Mouse (Mus musculus): Measurements from ENCODE around the gene Tbxas1. TPM values are rescaled to one million over a fixed set of nuclear protein-coding genes. Genes with fewer than 3 reads are reported as not detected.

Gene Tbxas1
- total RNA-seq, 2 experiments from 2014 or later: 2.8 TPM

DNA sequence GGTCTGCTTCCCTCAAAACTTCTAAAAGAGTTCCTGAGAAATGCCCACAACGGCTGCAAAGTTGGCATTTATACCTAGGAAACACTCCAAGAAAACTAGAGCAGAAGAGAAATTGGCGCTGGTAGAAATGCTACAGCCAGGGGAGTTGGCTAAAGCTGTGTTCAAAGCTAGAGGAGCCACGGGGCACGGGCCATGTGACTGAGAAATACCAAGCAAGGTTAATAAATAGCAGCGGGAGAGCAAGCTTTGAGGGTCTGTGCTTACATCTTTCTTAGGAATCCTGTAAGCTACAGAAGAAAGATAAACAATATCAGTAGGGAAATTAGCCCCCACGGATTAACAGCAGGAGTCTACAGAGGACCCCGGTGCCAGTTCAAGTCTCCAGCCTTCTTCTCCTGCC is 107.9 kb downstream of the Tbxas1 start:
- Histone ChIP-seq H3K4me3 (no peak overlapping the region), H3K27ac (peak overlapping the region; percentile 69; the same call in 1 of the 2 replicates)
- TF ChIP-seq CTCF (conservative IDR thresholded peaks at IDR 0.05): no peak
- no peak for DNase-seq (ENCODE audit: low spot score in 2 of 2)

DNA sequence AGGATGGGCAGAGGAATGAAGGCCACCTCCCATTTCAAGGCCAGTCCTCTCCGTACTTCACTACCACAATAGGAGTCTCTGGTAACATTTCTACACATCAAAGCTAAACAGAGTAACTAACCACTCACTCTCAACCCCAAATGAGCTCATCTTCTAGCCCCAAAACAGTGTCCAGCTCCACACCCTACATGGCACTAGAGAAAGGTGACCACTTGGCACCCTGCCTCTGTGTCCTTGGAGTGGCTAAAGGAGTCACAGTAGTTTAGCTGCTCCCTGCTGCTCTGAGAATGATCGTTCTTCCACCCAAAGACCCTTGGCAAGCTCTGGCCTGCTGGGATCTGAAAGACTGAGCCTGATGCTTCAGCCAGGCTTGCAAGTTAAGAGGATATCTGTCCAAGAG is 109.4 kb downstream of the Tbxas1 start:
- H3K27ac ChIP-seq: no peak overlapping the region
- no peak for DNase-seq (ENCODE audit: low spot score in 2 of 2)
- H3K4me3 ChIP-seq: no peak overlapping the region
- TF ChIP-seq CTCF (conservative IDR thresholded peaks at IDR 0.05): no peak

- no peak for DNase-seq (ENCODE audit: low spot score in 2 of 2)
- no peak overlapping the region for H3K27ac ChIP-seq
- H3K4me3 ChIP-seq: no peak overlapping the region
- no peak for TF ChIP-seq CTCF (conservative IDR thresholded peaks at IDR 0.05)
Observed at GRCm38 (mm10) chr6:38986641-38987040, 111.4 kb downstream of the Tbxas1 start.

- Histone ChIP-seq H3K4me3 (no peak overlapping the region), H3K27ac (no peak overlapping the region)
- DNase-seq (ENCODE audit: low spot score in 2 of 2): no peak
- no peak for TF ChIP-seq CTCF (conservative IDR thresholded peaks at IDR 0.05)
Observed at GRCm38 (mm10) chr6:38992016-38992415, 116.8 kb downstream of the Tbxas1 start.

DNA sequence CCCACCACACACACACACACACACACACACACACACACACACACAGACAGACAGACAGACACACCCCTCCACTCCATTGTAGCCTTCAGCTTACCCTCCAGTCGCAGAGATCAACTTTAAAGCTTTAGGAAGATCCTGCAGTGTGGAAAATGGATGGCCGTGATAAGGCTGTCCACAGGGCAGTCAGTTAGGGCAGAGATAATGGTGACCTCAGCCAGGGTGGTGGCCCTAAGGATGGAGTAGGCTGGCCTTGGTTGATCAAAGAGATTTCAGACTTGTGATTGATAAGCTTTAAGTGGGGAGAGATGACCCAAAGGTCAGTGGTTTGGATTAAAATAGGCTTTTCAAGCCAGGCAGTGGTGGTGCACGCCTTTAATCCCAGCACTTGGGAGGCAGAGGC is 120.6 kb downstream of the Tbxas1 start:
- Histone ChIP-seq H3K4me3 (no peak overlapping the region), H3K27ac (no peak overlapping the region)
- no peak for DNase-seq (ENCODE audit: low spot score in 2 of 2)
- no peak for TF ChIP-seq CTCF (conservative IDR thresholded peaks at IDR 0.05)

DNA sequence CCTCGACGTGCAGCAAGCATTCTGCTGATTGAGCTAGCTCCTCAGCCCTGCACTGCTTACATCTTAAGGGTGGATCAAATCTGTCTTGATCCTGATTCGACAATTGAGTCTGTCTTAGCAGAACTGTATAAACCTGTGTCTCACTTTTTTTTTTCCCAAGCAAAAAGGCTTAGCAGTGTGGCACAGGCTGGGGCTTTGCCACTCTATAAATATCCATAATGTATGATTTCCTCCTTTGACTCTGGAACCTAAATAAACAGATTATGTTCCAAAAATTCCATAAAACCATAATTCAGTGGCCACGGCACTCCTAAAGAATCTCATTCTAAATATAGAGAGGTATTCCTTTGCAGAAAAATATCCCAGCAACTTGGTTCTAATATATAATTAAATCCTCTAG is 122.6 kb downstream of the Tbxas1 start:
- Histone ChIP-seq H3K4me3 (no peak overlapping the region), H3K27ac (no peak overlapping the region)
- DNase-seq (ENCODE audit: low spot score in 2 of 2): no peak
- TF ChIP-seq CTCF (conservative IDR thresholded peaks at IDR 0.05): no peak

GRCm38 (mm10) chr6:39003126-39003525 is 127.9 kb downstream of the Tbxas1 start:
- DNase-seq (ENCODE audit: low spot score in 2 of 2): no peak
- no peak overlapping the region for H3K27ac ChIP-seq
- TF ChIP-seq CTCF (conservative IDR thresholded peaks at IDR 0.05): no peak
- no peak overlapping the region for H3K4me3 ChIP-seq

DNA sequence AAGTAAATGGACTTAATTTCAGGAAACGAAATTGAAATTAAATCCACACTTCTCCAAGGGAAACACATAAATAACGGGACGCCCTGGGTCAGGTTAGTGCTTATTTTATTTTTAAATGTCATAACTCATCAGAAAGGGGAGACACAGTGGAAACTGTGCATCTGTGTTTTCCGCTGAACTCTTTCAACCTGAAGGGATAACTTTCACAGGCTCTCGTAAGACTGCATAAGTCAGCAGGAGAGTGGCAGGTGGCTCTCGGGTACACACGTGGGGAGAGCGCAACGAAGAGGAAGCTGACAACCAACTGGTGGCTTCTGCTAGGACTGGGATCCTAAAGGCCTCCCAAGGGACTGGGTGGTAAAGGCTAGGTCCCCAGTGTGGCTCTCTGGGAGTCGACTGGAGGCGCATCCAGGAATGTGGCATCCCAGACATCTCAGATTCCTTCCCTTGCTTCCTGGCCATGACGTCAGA is 128.8 kb downstream of the Tbxas1 start:
- TF ChIP-seq CTCF (conservative IDR thresholded peaks at IDR 0.05): no peak
- H3K4me3 ChIP-seq: no peak overlapping the region
- no peak overlapping the region for H3K27ac ChIP-seq
- no peak for DNase-seq (ENCODE audit: low spot score in 2 of 2)

DNA sequence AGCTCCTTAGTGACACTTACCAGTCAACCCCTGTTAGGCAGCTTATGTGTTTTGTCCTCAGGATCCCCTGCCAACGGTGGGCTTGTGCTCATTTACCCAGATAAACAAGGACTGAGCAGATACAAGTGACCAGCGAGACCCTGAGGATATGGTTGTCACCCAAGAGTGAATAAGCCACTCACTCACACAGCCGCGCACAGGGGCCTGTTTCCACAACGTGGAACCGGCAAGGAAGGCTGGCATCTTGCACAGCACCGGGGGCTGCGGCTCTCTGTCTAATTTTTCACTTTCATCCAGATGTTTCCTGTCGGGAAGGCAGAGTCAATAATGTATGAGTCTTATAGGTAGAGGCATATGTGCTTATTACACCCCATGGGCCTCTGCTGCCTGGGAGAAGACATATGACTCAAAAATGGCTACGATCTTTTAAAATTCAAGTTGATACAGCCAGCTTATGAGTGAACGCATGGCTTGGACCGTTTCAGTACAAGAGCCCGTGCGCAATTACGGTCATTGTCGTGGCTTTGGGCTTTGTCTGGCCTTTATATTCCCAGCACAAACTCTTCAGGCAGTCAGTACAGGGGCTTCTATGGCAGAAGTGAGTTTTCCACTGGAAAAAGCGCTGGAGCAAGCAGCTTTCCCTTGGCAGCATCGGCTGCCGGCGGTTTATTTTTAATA is 130.2 kb downstream of the Tbxas1 start:
- TF ChIP-seq CTCF (conservative IDR thresholded peaks at IDR 0.05): no peak
- Histone ChIP-seq H3K4me3 (peak overlapping the region; percentile 18; the same call in 1 of the 2 replicates), H3K27ac (peak overlapping the region; percentile 65; the same call in 1 of the 2 replicates)
- no peak for DNase-seq (ENCODE audit: low spot score in 2 of 2)

DNA sequence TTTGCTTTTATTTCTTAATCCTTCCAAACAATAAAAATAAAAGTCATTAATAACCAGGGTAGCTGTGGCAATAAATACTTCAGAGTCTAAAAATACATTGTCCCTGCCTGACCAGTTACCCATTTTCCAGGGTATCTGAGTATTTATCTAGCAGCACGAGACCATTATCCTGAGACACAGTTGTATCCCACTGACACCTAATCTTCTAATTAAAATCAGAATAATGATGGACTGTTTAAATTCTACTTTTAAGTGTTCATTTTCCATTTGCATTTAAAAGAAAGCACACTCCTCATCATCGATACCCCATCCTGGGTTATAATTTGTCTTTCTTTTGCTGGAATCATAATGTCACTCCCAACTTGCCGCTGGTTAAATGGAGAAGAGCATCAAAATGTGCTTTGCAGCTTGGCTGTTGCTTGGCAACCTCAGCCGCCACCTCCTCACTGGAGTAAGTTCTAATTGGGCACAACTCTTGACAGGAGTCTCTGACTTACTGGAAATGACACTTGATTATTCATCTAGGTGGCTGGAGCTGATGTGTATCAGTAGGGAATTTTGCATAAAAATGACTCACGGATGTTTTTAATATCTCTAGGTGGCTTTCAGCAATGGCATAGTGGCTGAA is 130.9 kb downstream of the Tbxas1 start:
- peak overlapping the region; percentile 18; the same call in 1 of the 2 replicates for H3K4me3 ChIP-seq
- no peak for TF ChIP-seq CTCF (conservative IDR thresholded peaks at IDR 0.05)
- H3K27ac ChIP-seq: peak overlapping the region; percentile 65; the same call in 1 of the 2 replicates
- peak; percentile 42 to 71 for DNase-seq (ENCODE audit: low spot score in 2 of 2)

GRCm38 (mm10) chr6:39007223-39007622 is 132.0 kb downstream of the Tbxas1 start:
- DNase-seq (ENCODE audit: low spot score in 2 of 2): no peak
- Histone ChIP-seq H3K4me3 (no peak overlapping the region), H3K27ac (no peak overlapping the region)
- no peak for TF ChIP-seq CTCF (conservative IDR thresholded peaks at IDR 0.05)

GRCm38 (mm10) chr6:39008116-39008515 is 132.9 kb downstream of the Tbxas1 start:
- no peak for DNase-seq (ENCODE audit: low spot score in 2 of 2)
- TF ChIP-seq CTCF (conservative IDR thresholded peaks at IDR 0.05): no peak
- no peak overlapping the region for H3K4me3 ChIP-seq
- no peak overlapping the region for H3K27ac ChIP-seq

- no peak overlapping the region for H3K27ac ChIP-seq
- H3K4me3 ChIP-seq: no peak overlapping the region
- TF ChIP-seq CTCF (conservative IDR thresholded peaks at IDR 0.05): peak; percentile 38
- DNase-seq (ENCODE audit: low spot score in 2 of 2): no peak
Observed at GRCm38 (mm10) chr6:39013034-39013832, 138.0 kb downstream of the Tbxas1 start.
